Mouse (Mus musculus): Measurements from ENCODE around the gene Kifap3. TPM values are rescaled to one million over a fixed set of nuclear protein-coding genes. Genes with fewer than 3 reads are reported as not detected.

Gene Kifap3
- total RNA-seq, 1 experiment from 2014 or later = 21.3 TPM

Other genes with a start within 250 kb of the Kifap3 start
- gene Mettl11b, start 54.4 kb upstream of the Kifap3 start, total RNA-seq (2021) = not detected in 2 replicates
- gene Scyl3, start 149.5 kb downstream of the Kifap3 start, total RNA-seq (2021) = 19.7 and 24.5 TPM in 2 replicates
- 2.3 and 2.9 TPM in 2 replicates for gene BC055324, start 215.2 kb downstream of the Kifap3 start, total RNA-seq (2021)
- 5.2 and 5.5 TPM in 2 replicates for gene Mettl18, start 215.3 kb downstream of the Kifap3 start, total RNA-seq (2021)